Mouse (Mus musculus): ENCODE results near the gene Hist1h4h.

Hist1h4h gene

DNA sequence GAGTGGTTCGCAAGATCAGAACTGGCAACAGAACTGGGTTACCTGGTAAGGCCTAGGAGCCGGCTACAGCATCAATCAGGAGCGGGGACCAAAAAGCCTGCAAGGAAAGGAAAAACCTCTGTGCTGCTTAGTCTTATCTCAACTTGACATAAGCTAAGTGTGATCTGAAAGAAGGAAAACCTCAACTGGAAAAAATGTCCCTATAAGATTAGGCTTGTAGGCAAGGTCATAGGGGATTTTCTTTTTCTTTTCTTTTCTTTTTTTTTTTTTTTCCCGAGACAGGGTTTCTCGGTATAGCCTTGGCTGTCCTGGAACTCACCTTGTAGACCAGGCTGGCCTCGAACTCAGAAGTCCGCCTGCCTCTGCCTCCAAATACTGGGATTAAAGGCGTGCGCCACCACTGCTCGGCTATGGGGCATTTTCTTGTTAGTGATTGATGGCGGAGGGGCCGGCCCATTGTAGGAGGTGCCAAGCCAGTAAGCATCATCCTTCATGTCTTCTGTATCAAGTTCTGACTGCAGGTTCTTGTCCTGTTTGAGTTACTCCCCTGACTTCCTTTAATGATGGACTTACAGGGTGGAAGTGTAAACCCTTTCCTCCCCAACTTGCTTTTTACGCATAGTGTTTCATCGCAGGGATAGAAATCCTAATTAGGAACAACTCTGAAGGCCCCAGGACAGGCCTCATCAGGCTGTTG is 23.9 kb upstream of the Hist1h4h start:
- in situ Hi-C loops (cut with MboI; ENCODE audit: low sequenced_read_pairs), result loop anchor here (10.0 to 25.0 kb wide), 2 partner anchors 202 to 1570 kb away; partner anchors contain the start of gene Zfp184

DNA sequence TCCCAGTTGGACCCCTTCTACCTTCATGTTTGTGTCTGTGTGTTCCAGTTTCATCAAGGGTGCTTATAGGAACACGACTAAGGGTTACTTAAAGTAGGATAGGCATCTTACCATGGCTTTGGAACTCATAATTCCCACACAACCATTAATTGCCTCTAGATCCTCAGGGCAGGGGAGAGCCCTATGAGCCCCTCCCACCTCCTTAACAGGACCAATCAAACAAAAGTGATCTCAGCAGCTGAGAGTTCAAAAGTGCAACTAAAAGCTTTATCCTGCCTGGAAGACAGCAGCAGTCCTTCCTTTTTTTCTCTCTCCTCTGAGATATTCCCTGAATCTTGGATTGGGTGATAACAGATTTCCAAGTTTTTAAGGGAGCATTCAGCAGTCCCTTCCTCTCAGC is 20.7 kb upstream of the Hist1h4h start:
- in situ Hi-C loops (cut with MboI; ENCODE audit: low sequenced_read_pairs), result loop anchor here (25.0 kb wide), 1 partner anchor 1573 kb away; the partner anchor contains the start of gene Zfp184

GRCm38 (mm10) chr13:23513517-23513916 is 17.3 kb upstream of the Hist1h4h start:
- in situ Hi-C loops (cut with MboI; ENCODE audit: low sequenced_read_pairs), result loop anchor here (25.0 kb wide), 1 partner anchor 1576 kb away; the partner anchor contains the start of gene Zfp184

GRCm38 (mm10) chr13:23515281-23515680 is 15.6 kb upstream of the Hist1h4h start:
- in situ Hi-C loops (cut with MboI; ENCODE audit: low sequenced_read_pairs), result loop anchor here (5.0 to 25.0 kb wide), 2 partner anchors 83 to 1578 kb away; partner anchors contain the start of gene Zfp184

- in situ Hi-C loops (cut with MboI; ENCODE audit: low sequenced_read_pairs), result loop anchor here (5.0 to 25.0 kb wide), 2 partner anchors 84 to 1579 kb away; partner anchors contain the start of gene Zfp184
Measured at GRCm38 (mm10) chr13:23515826-23516620, 14.8 kb upstream of the Hist1h4h start.

GRCm38 (mm10) chr13:23516822-23517602 is 13.8 kb upstream of the Hist1h4h start:
- in situ Hi-C loops (cut with MboI; ENCODE audit: low sequenced_read_pairs), result loop anchor here (5.0 to 25.0 kb wide), 2 partner anchors 85 to 1580 kb away; partner anchors contain the start of gene Zfp184

DNA sequence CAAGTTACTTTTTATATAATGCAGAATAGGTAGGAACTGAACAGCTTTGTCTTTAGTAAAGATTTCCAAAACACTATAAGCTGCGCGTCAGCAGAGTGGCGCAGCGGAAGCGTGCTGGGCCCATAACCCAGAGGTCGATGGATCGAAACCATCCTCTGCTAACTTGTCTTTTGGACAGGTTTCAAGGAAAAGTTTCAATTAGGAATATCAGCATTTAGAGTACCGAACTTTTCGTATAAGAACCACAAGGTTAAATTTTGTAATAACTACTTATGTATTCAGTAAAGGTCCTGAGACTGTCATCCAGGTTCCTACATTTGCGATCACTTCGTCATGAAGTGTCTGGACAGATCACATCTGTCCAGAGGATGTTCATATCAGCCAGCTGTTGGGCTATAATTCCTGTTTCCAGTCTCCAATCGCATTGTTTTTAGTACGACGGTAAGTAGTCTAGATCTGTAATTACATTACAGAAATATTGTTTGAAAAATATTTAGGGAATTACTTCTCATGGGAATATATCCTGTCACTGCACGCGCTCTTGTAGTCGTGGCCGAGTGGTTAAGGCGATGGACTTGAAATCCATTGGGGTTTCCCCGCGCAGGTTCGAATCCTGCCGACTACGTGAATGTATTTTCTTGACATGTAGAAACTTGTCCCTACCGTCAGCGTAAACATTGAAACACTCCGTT is 13.1 kb upstream of the Hist1h4h start:
- in situ Hi-C loops (cut with MboI; ENCODE audit: low sequenced_read_pairs), result loop anchor here (5.0 to 25.0 kb wide), 2 partner anchors 85 to 1580 kb away; partner anchors contain the start of gene Zfp184

DNA sequence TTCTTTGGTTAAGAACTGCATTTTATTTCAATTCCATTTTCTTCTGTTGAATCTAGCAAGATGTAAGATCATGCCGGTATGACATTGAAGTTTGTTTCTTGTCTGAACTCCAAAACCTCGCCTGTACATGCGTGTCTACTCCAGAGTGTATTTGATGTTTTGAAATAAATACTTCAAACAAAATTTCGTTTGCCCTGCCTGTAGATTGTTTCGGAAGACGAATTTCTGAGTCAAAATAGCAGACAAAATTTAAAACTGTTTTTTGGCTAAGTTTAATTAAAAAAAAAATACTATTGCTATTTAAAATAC is 12.6 kb upstream of the Hist1h4h start:
- in situ Hi-C loops (cut with MboI; ENCODE audit: low sequenced_read_pairs), result loop anchor here (5.0 to 25.0 kb wide), 2 partner anchors 86 to 1581 kb away; partner anchors contain the start of gene Zfp184

GRCm38 (mm10) chr13:23518885-23519284 is 12.0 kb upstream of the Hist1h4h start:
- in situ Hi-C loops (cut with MboI; ENCODE audit: low sequenced_read_pairs), result loop anchor here (5.0 to 25.0 kb wide), 2 partner anchors 87 to 1582 kb away; partner anchors contain the start of gene Zfp184

DNA sequence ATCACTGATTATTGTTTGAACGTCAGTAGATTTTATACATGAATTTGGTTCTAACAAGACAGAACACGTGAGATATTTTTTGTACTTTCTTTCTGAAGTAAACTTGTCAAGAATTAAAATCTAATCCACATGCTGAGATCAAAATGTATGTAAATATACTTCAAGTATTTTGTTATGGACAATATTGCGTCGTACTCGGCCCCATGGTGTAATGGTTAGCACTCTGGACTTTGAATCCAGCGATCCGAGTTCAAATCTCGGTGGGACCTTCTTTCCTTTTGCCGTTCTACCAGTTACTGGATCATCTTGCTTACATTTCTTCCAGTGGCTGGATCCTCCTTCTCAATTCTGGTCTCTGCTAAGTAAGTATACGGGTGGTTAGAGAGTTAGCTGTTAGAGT is 11.4 kb upstream of the Hist1h4h start:
- in situ Hi-C loops (cut with MboI; ENCODE audit: low sequenced_read_pairs), result loop anchor here (5.0 to 25.0 kb wide), 2 partner anchors 87 to 1582 kb away; partner anchors contain the start of gene Zfp184

DNA sequence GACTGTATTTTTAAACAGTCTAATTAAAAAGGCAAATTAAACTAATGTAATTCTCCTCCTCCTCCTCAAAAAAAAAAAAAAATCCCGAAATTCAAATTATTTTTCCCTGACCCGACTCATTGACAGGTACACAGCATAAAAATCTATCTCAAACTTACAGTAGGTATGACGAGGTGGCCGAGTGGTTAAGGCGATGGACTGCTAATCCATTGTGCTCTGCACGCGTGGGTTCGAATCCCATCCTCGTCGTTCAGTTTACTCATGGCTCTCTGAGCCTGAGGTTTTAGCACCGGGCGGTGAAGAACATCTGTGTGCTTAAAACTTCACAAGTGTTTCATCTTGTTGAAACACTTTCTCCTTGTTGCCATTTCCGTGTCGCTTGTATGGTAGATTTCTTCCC is 9.1 kb upstream of the Hist1h4h start:
- in situ Hi-C loops (cut with MboI; ENCODE audit: low sequenced_read_pairs), result loop anchor here (10.0 to 25.0 kb wide), 2 partner anchors 1487 to 1584 kb away; partner anchors contain the start of genes Hist1h2ah, Hist1h2bk and Zfp184

GRCm38 (mm10) chr13:23523976-23524375 is 6.9 kb upstream of the Hist1h4h start:
- in situ Hi-C loops (cut with MboI; ENCODE audit: low sequenced_read_pairs), result loop anchor here (10.0 to 25.0 kb wide), 2 partner anchors 1489 to 1587 kb away; partner anchors contain the start of genes Hist1h2ah, Hist1h2bk and Zfp184

GRCm38 (mm10) chr13:23524654-23525053 is 6.2 kb upstream of the Hist1h4h start:
- in situ Hi-C loops (cut with MboI; ENCODE audit: low sequenced_read_pairs), result loop anchor here (10.0 to 25.0 kb wide), 2 partner anchors 1490 to 1587 kb away; partner anchors contain the start of genes Hist1h2ah, Hist1h2bk and Zfp184

- in situ Hi-C loops (cut with MboI; ENCODE audit: low sequenced_read_pairs), result loop anchor here (10.0 kb wide), 1 partner anchor 1491 kb away; the partner anchor contains the start of genes Hist1h2ah and Hist1h2bk
Measured at GRCm38 (mm10) chr13:23525901-23526300, 4.9 kb upstream of the Hist1h4h start.

GRCm38 (mm10) chr13:23526312-23526711 is 4.5 kb upstream of the Hist1h4h start:
- in situ Hi-C loops (cut with MboI; ENCODE audit: low sequenced_read_pairs), result loop anchor here (10.0 kb wide), 1 partner anchor 1492 kb away; the partner anchor contains the start of genes Hist1h2ah and Hist1h2bk

DNA sequence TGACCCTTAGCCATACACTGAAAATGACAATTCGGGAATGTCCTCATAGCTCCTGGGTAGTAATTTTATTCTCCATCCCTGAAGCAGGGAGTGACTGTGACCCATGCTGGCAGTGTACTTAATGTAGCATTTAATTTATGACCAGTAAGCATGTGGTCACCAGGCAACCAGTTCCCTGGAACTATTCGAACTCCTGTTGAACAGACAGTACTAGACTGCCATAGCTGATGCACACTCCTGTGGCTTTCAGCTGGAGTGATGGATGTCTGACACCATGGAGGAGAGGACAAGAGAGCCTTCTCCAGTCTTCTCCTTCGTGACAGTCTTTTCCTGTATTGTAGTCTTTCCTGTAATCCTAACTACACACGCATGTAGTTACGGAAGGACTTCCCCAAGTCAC is 1.8 kb upstream of the Hist1h4h start:
- in situ Hi-C loops (cut with MboI; ENCODE audit: low sequenced_read_pairs), result loop anchor here (10.0 kb wide), 1 partner anchor 1494 kb away; the partner anchor contains the start of genes Hist1h2ah and Hist1h2bk

DNA sequence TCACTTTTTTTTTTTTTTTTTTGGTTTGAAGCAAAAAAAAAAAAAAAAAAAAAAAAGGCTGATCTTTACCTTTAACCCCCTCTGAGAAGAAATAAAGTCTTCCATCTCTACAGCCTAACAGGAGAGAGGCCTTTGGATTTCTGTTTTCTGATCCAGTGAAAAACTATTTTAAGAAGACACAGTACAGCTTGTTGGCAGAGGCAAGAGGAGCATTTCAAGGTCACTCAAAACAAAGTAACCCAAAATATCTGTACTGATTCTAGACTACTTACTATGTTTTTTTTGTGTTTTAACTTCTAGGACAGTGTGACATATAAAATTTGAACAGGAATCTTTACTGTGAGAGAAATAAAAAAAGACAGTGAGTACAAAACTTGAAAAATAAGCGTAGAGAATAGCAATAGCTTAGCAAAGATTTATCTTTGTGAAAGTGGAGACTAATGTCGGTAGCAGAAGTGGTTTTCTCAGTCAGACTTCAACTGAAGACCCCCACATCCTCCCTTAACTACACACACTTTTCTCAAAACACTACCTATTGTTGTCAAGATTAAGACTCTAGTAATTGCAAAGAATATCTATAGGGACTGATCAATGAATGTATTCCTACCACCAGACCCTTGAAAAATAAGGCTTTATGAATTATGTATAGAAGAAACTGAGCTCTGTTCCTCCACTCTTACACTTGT is 1.2 kb upstream of the Hist1h4h start:
- in situ Hi-C loops (cut with MboI; ENCODE audit: low sequenced_read_pairs), result loop anchor here (10.0 kb wide), 1 partner anchor 1495 kb away; the partner anchor contains the start of genes Hist1h2ah and Hist1h2bk

DNA sequence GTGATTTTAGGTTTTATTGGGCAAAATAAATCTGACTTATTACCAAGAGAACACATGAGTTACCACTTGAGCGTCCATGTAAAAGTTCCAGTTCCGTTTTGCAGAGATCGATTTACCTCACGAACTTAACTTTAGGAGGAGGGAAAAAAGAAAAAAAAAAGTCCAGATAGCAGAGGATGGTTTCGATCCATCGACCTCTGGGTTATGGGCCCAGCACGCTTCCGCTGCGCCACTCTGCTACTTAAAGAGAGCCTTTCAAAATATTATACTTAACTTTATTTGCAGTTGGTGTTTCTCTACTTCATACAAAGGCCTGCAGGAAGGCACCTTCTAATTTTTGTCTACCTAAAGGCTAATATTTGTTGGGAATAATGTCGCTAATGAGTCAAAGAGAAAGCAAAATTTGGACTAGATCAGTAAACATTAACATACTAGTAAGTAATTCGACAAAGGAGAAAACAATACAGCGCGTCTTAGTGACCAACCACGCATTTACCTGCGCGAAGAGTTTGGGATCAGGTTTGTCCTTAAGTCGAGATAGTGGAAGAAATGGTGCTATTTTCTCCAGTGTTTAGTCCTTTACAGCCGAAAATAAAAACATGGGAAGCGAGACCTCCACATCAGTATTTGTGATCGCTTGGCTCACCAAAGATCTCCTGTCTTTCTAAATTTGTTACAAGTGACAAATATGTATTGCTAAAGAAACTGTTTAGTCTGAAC is 509 bp upstream of the Hist1h4h start:
- in situ Hi-C loops (cut with MboI; ENCODE audit: low sequenced_read_pairs), result no loop called here
